Mouse (Mus musculus) G1E (cell line): Measurements from ENCODE around the gene Unc13b. TPM values are rescaled to one million over a fixed set of nuclear protein-coding genes. Genes with fewer than 3 reads are reported as not detected.

ENCODE experiments used
- ATAC-seq: 2 replicates; pipeline ENCODE4 v1.8.0; 2016; ENCODE audit warnings: mild to moderate bottlenecking; ENCODE audit not compliant: insufficient number of reproducible peaks, poor library complexity, low FRiP score, severe bottlenecking; ENCODE audit errors: extremely low read depth
- DNase-seq: peaks from one replicate; pipeline ENCODE4 v3.0.0; 2012; ENCODE audit warnings: low spot score
- H3K27me3 ChIP-seq: 2 replicates; pipeline ENCODE4 v1.6.1; 2012; ENCODE audit warnings: mild to moderate bottlenecking, low read length, inconsistent platforms; ENCODE audit not compliant: insufficient read depth
- H3K36me3 ChIP-seq: replicated peaks from 2 replicates; pipeline ENCODE3; 2012; ENCODE audit warnings: mild to moderate bottlenecking, inconsistent platforms
- H3K4me1 ChIP-seq: 2 replicates; pipeline ENCODE4 v1.6.1; 2012; ENCODE audit warnings: low read depth, low read length, inconsistent platforms, mixed read lengths; ENCODE audit not compliant: insufficient read depth
- H3K4me3 ChIP-seq: 2 replicates; pipeline ENCODE4 v1.5.1; 2012; ENCODE audit warnings: low read depth, mild to moderate bottlenecking, inconsistent platforms, low read length, moderate library complexity, mixed read lengths
- H3K9me3 ChIP-seq: replicated peaks from 2 replicates; pipeline ENCODE4 v1.6.1; 2012; ENCODE audit warnings: inconsistent platforms
- CTCF ChIP-seq: IDR thresholded peaks from 2 replicates; pipeline ENCODE4 v1.5.1; 2012; ENCODE audit warnings: low read depth, low read length, inconsistent platforms, mixed read lengths
- GATA1 ChIP-seq: IDR thresholded peaks from 2 replicates; pipeline ENCODE4 v1.6.1; 2012; ENCODE audit warnings: borderline replicate concordance, low read length, inconsistent platforms, mixed read lengths
- GATA2 ChIP-seq: IDR thresholded peaks from 2 replicates; pipeline ENCODE4 v1.6.1; 2012; ENCODE audit warnings: low read depth, low read length, inconsistent platforms, borderline replicate concordance
- POLR2AphosphoS5 ChIP-seq: IDR thresholded peaks from 2 replicates; pipeline ENCODE4 v1.6.1; 2012; ENCODE audit warnings: low read depth, low read length, inconsistent platforms; ENCODE audit not compliant: insufficient replicate concordance
- TAL1 ChIP-seq: conservative IDR thresholded peaks from 2 replicates; pipeline ENCODE4 v1.6.1; 2012; ENCODE audit warnings: low read depth, low read length, inconsistent platforms, mixed read lengths
- polyA plus RNA-seq: library from polyadenylated mRNA; stranded (reverse); fragments of >175 nt; gene quantifications from 2 replicates; pipeline ENCODE4 v1.2.3, GENCODE M21; 2012
- total RNA-seq, 2 experiments: library from RNA; stranded (forward) in 1 of 2; stranded (reverse) in 1 of 2; fragments of 200-1000 nt in 1 of 2; fragments of >200 nt in 1 of 2; fragmentation: Nextera tagmentation in 1 of 2; gene quantifications; 2 replicates each; pipeline ENCODE4 v1.2.3; 2014 to 2017

The Unc13b gene
- total RNA-seq (2014; fragmentation: Nextera tagmentation) = 0.63 and 3.9 TPM in 2 replicates
- 4.0 and 5.5 TPM in 2 replicates for total RNA-seq (2017)
- 0.36 and 0.56 TPM in 2 replicates for polyA plus RNA-seq

- ATAC-seq (peak; percentile 15), DNase-seq (peak; percentile 43)
- TF ChIP-seq GATA1 (no peak), TAL1 (no peak), POLR2AphosphoS5 (no peak), GATA2 (no peak), CTCF (no peak)
- H3K9me3 ChIP-seq = peaks cover 8% of the 10 kb centered on the region
- peak within 1 kb of the TSS; percentile 69 for H3K4me3 ChIP-seq
- no peaks in the 10 kb centered on the region for H3K36me3 ChIP-seq
- H3K27me3 ChIP-seq = peaks cover 29% of the 10 kb centered on the region
- H3K4me1 ChIP-seq = peaks cover 12% of the 10 kb centered on the region
Measured at GRCm38 (mm10) chr4:43058753-43059654, at the start of gene Unc13b. Unc13b (plus strand) TSS chr4:43058953.

- Histone ChIP-seq H3K36me3 (peaks cover 32% of the 10 kb centered on the region), H3K4me1 (peaks cover 30% of the 10 kb centered on the region), H3K27me3 (no peaks in the 10 kb centered on the region), H3K4me3 (peak within 1 kb of the TSS; percentile 82), H3K9me3 (no peaks in the 10 kb centered on the region)
- TF ChIP-seq TAL1 (no peak), CTCF (no peak), POLR2AphosphoS5 (no peak), GATA1 (no peak), GATA2 (no peak)
- ATAC-seq (peak; percentile 75), DNase-seq (peak; percentile 85)
Measured at GRCm38 (mm10) chr4:43010161-43011038, 48.4 kb upstream of the Unc13b start, which contains the start of gene Fancg. Fancg (minus strand) TSS chr4:43010506.

GRCm38 (mm10) chr4:43012091-43012490, 46.7 kb upstream of the Unc13b start:
- Histone ChIP-seq H3K36me3 (peaks cover 27% of the 10 kb centered on the region), H3K4me1 (peaks cover 25% of the 10 kb centered on the region), H3K27me3 (no peaks in the 10 kb centered on the region), H3K4me3 (no peak overlapping the region), H3K9me3 (no peaks in the 10 kb centered on the region)
- DNase-seq = no peak
- ATAC-seq = no peak
- no peak for TF ChIP-seq CTCF
- no peak for TF ChIP-seq POLR2AphosphoS5
- TF ChIP-seq GATA2 = no peak
- TF ChIP-seq TAL1 = no peak
- TF ChIP-seq GATA1 = no peak

- Histone ChIP-seq H3K4me1 (peaks cover 34% of the 10 kb centered on the region), H3K27me3 (peaks cover 2% of the 10 kb centered on the region; the same call in 1 of the 2 replicates), H3K9me3 (no peaks in the 10 kb centered on the region), H3K4me3 (no peak overlapping the region), H3K36me3 (peaks cover 68% of the 10 kb centered on the region)
- TF ChIP-seq CTCF = no peak
- TF ChIP-seq POLR2AphosphoS5 = no peak
- no peak for TF ChIP-seq GATA2
- no peak for TF ChIP-seq GATA1
- DNase-seq = no peak
- ATAC-seq = no peak
Measured at GRCm38 (mm10) chr4:43018156-43018555, 40.6 kb upstream of the Unc13b start.

GRCm38 (mm10) chr4:43019176-43019575, 39.6 kb upstream of the Unc13b start:
- TF ChIP-seq POLR2AphosphoS5 (no peak), CTCF (no peak), GATA2 (no peak), TAL1 (no peak), GATA1 (no peak)
- H3K9me3 ChIP-seq = no peaks in the 10 kb centered on the region
- H3K27me3 ChIP-seq = peaks cover 2% of the 10 kb centered on the region; the same call in 1 of the 2 replicates
- peaks cover 78% of the 10 kb centered on the region for H3K36me3 ChIP-seq
- ATAC-seq (no peak), DNase-seq (no peak)
- H3K4me3 ChIP-seq = peak overlapping the region; percentile 64; the same call in 1 of the 2 replicates
- H3K4me1 ChIP-seq = peaks cover 44% of the 10 kb centered on the region
